Mouse (Mus musculus): ENCODE measurements at regions not wholly inside any gene's neighbourhood (a gene's known extent, or its start where the extent isn't known, plus 50 kb on each side); places are given as distances from the start of the nearest gene placed in this dataset.

GRCm38 (mm10) chr8:7024336-7024735 is 1636.7 kb downstream of the Efnb2 start:
- DNase-seq (ENCODE audit: low spot score) = no peak

GRCm38 (mm10) chr8:7011881-7012280 is 1649.2 kb downstream of the Efnb2 start:
- peak; percentile 21 for DNase-seq (ENCODE audit: low spot score)

GRCm38 (mm10) chr8:6991516-6991915 is 1669.5 kb downstream of the Efnb2 start:
- no peak for DNase-seq (ENCODE audit: low spot score)

GRCm38 (mm10) chr8:6989359-6990095 is 1671.5 kb downstream of the Efnb2 start:
- no peak for DNase-seq (ENCODE audit: low spot score)

GRCm38 (mm10) chr8:6973961-6974360 is 1687.1 kb downstream of the Efnb2 start:
- DNase-seq (ENCODE audit: low spot score) = no peak

GRCm38 (mm10) chr8:6963006-6963799 is 1697.8 kb downstream of the Efnb2 start:
- DNase-seq (ENCODE audit: low spot score) = no peak

- DNase-seq (ENCODE audit: low spot score) = no peak
Measured at GRCm38 (mm10) chr8:6958086-6958485, 1703.0 kb downstream of the Efnb2 start.

- no peak for DNase-seq (ENCODE audit: low spot score)
Measured at GRCm38 (mm10) chr8:6954251-6954650, 1706.8 kb downstream of the Efnb2 start.

GRCm38 (mm10) chr8:6922467-6922866 is 1738.6 kb downstream of the Efnb2 start:
- DNase-seq (ENCODE audit: low spot score) = no peak

- no peak for DNase-seq (ENCODE audit: low spot score)
Measured at GRCm38 (mm10) chr8:6907682-6908081, 1753.4 kb downstream of the Efnb2 start.

- DNase-seq (ENCODE audit: low spot score) = no peak
Measured at GRCm38 (mm10) chr8:6891456-6891855, 1769.6 kb downstream of the Efnb2 start.

GRCm38 (mm10) chr8:6886779-6887402 is 1774.2 kb downstream of the Efnb2 start:
- no peak for DNase-seq (ENCODE audit: low spot score)

GRCm38 (mm10) chr8:6884828-6885227 is 1776.2 kb downstream of the Efnb2 start:
- DNase-seq (ENCODE audit: low spot score) = no peak

GRCm38 (mm10) chr8:6882626-6883025 is 1777.5 kb upstream of the Slc10a2 start:
- no peak for DNase-seq (ENCODE audit: low spot score)

Measured in left cerebral cortex, adult 11 months (tissue).